Mouse (Mus musculus): Measurements from ENCODE around the gene 2210016L21Rik. TPM values are rescaled to one million over a fixed set of nuclear protein-coding genes. Genes with fewer than 3 reads are reported as not detected.

Gene 2210016L21Rik
- polyA plus RNA-seq, 1 experiment from 2014 or later: 15.9 TPM

DNA sequence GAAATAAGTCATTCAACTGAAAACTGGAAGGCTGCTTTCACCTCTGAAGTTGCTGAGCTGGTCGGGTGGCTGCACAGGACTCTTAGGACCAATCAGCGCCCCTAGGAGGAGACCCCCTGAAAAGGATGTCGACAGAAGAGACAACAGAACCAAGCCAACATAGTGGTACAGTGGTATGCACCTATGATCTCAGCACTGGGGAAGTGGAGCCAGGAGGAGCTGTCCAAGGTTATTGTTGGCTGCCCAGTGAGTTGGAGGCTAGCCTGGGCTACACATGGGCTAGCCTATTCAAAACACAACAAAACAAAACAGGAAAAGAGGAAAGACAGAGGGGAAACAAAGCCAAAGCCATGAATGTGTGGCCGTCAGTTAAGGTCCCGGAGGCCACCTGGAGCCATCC, 16.1 kb downstream of the 2210016L21Rik start:
- no peak overlapping the region for H3K4me3 ChIP-seq (ENCODE audit: inconsistent target)
- no peak overlapping the region for H3K27ac ChIP-seq
- H3K79me2 ChIP-seq (ENCODE audit: inconsistent target): no peaks in the 10 kb centered on the region
- WGBS (ENCODE audit: missing documents): 87% methylated on average over 5 of the region's 5 CpGs
- H3K36me3 ChIP-seq (ENCODE audit: inconsistent target): no peaks in the 10 kb centered on the region

DNA sequence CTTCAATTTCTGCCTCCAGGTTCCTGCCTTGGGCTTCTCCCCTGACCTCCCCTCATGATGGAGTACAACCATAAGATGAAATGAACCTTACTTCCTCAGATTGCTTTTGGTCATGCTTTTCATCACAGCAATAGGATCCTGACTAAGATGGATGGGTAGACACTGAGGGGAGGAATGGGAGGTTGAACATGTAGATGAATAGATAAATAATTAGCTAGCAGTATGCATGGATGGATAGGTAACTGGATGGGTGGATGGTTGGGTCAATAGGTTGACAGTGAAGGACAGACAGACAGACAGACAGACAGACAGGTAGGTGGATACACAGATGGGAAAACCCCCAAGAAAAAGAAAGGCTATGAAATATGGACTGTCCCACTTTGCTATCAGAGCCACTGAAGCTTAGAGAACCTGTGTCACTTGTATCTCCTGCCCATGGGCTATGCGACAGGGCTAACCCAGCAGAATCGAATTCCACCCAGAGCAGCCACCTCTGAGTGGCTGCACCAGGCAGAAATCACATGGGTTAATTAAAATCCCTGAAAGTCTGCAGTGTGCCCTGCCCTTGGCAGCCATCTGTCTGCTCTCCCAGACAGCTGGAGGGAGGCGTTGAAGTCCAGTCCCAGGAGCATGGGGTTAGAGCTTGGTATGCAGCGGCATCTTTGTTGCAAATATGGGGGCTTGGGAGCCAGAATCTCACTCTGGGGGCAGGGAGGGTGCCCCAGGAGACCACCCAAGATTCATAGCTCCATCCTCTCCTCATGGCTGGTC, 19.8 kb downstream of the 2210016L21Rik start:
- Histone ChIP-seq H3K79me2 (ENCODE audit: inconsistent target) (no peaks in the 10 kb centered on the region), H3K27ac (no peak overlapping the region), H3K4me3 (ENCODE audit: inconsistent target) (no peak overlapping the region), H3K36me3 (ENCODE audit: inconsistent target) (no peaks in the 10 kb centered on the region)
- WGBS (ENCODE audit: missing documents): 83% methylated on average over 4 of the region's 4 CpGs

DNA sequence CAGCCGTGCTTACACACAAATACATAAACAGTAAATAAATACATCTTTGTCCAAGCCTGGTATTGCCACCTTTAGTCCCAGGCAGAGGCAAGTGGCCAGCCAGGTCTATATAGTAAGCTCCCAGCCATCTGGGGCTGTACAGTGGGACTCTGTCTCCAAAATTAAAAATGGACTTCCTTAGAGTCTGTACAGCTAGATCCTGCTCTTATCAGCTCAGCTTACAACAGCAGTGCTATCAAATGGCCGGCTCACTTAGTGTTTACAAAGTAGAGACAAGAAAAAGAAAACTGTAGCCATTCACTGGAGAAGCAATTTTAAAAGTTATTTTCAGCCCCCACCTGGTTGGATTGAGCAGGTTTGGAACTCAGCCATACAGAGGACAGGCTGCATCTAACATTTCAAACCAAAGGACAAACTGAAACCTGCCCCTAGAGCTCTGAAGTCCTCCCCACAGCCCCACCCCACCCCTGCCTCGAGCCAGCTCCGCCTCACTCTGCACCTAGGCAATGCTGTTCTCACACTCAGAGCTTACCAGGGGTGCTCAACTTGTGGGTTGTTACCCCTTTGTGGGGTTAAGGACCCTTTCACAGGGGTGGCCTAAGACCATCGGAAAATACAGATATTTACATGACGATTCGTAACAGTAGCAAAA, 22.5 kb downstream of the 2210016L21Rik start:
- no peak overlapping the region for H3K27ac ChIP-seq
- no peaks in the 10 kb centered on the region for H3K36me3 ChIP-seq (ENCODE audit: inconsistent target)
- 70% methylated on average over 7 of the region's 7 CpGs for whole genome bisulfite sequencing (ENCODE audit: missing documents)
- no peaks in the 10 kb centered on the region for H3K79me2 ChIP-seq (ENCODE audit: inconsistent target)
- H3K4me3 ChIP-seq (ENCODE audit: inconsistent target): no peak overlapping the region

DNA sequence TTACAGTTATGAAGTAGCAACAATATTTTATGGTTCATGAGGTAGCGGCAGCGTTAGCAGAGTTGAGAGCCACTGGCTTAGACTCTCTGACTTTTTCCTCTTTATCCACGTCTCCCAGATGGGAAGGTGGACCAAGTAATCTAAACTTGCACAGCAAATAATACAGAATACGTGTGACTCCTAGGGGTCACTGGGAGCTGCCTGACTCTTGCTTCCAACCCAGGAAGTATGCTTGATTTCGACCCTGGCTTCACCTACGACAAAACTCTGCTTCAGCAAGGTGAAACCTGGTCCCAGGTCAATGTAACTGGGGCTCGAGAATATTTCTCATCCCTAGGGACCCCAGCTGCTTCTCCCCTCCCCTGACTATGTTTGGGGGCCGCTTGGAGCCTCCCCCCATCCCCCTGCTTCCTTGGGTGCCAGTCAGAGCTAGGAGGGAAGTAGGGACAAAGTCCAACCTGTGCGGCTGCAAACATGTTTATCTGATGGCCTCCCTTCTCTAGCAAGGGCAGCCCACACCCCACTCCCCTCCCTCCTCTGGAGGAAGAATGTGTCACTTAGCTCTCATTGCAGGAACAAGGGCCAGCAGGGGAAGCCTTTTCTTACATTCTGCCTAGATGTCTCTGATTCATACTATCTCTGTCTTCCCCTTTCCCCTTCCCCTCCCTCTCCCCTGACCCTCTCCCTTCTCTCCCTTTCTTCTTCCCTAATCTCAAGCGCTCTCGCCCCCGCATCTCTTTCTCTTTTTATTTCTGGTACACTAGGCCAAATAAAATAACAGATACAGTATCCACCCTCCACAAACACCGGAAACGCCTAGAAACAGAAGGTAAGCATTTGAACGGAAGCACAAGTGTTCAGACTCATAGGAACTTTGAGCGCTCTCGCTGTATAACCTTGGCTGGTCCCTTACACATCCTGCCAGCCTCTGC, 23.3 kb downstream of the 2210016L21Rik start:
- H3K36me3 ChIP-seq (ENCODE audit: inconsistent target): no peaks in the 10 kb centered on the region
- WGBS (ENCODE audit: missing documents): 48% methylated on average over 17 of the region's 17 CpGs
- H3K79me2 ChIP-seq (ENCODE audit: inconsistent target): no peaks in the 10 kb centered on the region
- H3K27ac ChIP-seq: no peak overlapping the region
- H3K4me3 ChIP-seq (ENCODE audit: inconsistent target): no peak overlapping the region

DNA sequence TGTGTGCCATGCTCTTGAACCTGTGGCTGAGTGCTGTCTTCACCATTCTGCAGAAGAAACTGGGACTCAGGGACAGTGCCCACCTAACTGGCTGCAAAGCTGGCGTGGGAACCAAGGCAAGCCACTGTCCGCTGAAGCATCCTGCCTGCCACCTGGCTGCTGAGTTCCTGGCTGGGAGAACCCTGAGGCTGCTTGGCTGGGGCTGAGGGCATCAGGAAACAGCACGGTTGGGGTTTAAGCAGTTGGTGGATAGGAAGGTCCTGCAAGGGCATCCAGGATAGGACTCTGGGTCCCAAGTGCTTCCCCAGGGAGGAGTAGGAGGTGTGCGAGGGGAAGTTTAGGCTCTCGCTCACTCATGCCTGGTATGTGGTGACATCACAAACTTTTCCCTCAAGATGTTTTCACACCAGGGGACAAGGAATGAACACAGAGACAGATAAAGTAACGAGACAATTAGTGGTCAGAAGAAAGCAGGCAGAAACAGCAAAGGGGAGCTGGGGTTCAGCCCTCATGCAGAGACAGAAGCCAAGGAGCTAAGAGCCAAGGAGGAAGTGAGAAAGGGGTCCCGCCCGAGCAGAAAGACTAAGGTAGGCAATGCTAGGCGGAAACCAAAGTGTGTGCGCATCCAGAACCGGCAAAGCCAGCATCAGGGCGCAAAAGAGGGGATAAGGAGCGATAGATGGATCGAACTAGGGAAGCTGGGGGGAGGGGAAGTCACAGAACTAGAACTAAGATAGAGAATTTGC, 25.7 kb downstream of the 2210016L21Rik start:
- Histone ChIP-seq H3K79me2 (ENCODE audit: inconsistent target) (no peaks in the 10 kb centered on the region), H3K36me3 (ENCODE audit: inconsistent target) (no peaks in the 10 kb centered on the region), H3K27ac (no peak overlapping the region), H3K4me3 (ENCODE audit: inconsistent target) (no peak overlapping the region)
- WGBS (ENCODE audit: missing documents): 39% methylated on average over 14 of the region's 14 CpGs

DNA sequence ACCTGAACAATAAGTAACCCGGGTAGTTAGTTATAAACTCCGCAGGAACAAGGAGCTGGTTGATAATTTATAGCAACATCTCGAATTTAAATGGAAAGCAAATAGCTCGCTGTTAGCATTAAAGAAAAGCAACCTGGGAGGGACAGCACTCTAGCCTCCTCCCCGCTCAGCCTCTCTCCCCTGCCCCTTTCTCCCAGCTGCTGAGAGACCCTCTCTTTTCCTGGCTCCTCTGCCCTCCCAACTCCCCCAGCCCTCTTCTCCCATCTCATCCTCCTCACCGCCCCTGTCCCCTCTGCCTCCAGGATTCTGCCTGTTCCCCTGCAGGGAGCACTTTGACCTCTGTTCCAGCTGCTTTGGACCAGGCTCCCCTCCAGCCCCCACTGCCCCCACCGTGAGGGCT, 26.7 kb downstream of the 2210016L21Rik start:
- WGBS (ENCODE audit: missing documents): 58% methylated on average over 7 of the region's 7 CpGs

DNA sequence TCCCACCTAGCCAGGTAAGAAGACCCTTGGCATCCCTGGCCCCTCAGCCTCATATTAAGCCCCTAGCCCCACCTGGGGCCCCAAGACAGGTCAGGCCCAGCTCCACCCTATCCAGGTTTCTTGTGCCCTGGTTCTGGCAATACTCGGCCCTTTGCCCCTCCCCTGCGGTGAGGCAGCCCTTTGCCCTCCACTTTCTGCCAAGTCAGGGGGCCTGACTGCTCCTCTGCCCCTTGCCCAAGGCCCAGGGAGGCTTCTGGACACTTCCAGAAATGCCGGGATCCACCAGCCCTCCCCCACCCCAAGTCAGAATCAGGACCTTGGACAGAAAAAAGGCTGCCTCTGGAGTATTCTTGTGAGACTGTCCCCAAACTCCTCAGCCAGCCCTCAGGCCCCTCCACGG, 27.1 kb downstream of the 2210016L21Rik start:
- Histone ChIP-seq H3K27ac (no peak overlapping the region), H3K36me3 (ENCODE audit: inconsistent target) (no peaks in the 10 kb centered on the region), H3K4me3 (ENCODE audit: inconsistent target) (no peak overlapping the region), H3K79me2 (ENCODE audit: inconsistent target) (no peaks in the 10 kb centered on the region)
- WGBS (ENCODE audit: missing documents): 36% methylated on average over 4 of the region's 4 CpGs

More for the DNA sequence above, 26.7 kb downstream of the 2210016L21Rik start:
- Histone ChIP-seq H3K27ac (no peak overlapping the region), H3K4me3 (ENCODE audit: inconsistent target) (no peak overlapping the region), H3K79me2 (ENCODE audit: inconsistent target) (no peaks in the 10 kb centered on the region), H3K36me3 (ENCODE audit: inconsistent target) (no peaks in the 10 kb centered on the region)

DNA sequence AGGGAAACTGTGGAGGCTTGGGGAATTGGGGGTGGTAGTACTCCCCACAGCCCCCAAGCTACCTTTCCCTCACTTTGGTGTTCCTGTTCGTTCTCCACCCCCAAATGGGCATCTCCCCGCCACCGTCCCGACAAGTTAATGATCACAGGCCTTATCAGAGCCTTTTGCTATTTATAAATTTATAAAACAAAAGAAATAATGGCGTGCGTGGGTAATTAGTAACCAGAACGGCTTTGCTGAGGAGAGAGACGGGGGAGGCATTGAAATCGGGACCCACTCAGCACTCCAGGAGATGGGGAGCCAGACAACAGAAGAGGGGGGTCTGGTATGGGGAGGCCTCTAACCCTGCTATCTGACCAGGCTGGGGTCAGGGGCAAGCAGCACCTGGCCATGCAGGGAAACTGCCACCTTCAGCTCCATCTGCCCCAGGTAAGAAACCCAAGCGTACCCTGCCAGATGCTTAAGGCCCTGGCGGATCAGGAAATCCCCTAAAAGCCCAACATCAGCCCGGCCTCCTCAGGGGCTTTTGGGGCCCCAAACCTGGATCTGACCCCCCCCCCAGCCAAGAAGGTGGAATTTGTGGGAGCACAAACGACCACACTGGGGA, 27.8 kb downstream of the 2210016L21Rik start:
- Histone ChIP-seq H3K79me2 (ENCODE audit: inconsistent target) (no peaks in the 10 kb centered on the region), H3K4me3 (ENCODE audit: inconsistent target) (no peak overlapping the region), H3K27ac (no peak overlapping the region), H3K36me3 (ENCODE audit: inconsistent target) (no peaks in the 10 kb centered on the region)
- WGBS (ENCODE audit: missing documents): 80% methylated on average over 12 of the region's 13 CpGs

DNA sequence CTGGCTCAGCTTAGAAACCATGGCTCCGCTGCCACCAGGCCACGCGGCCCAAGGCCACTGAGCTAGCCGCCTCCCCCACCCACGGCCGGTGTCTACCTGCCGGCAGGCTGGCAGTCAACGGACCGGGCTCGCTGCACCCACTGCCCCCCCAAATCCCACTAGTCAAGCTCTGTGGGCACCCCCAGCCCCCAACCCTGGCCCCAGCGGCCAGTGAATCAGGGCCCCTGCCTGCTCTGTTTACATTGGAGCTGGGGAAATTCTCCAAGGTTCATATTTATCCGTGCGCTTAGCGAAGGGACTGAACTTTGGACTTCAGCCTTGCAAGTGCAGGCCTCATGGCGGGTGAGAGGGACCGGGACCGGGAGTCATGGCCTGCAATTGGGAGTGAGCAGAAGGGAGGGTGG, 28.9 kb downstream of the 2210016L21Rik start, which contains the start of gene Hnf1a:
Gene Hnf1a, minus strand, starts transcription at position 271 of the 404 bp plus-strand sequence.
- no peak within 1 kb of the TSS for H3K4me3 ChIP-seq (ENCODE audit: inconsistent target)
- no peaks in the 10 kb centered on the region for H3K79me2 ChIP-seq (ENCODE audit: inconsistent target)
- no peaks in the 10 kb centered on the region for H3K36me3 ChIP-seq (ENCODE audit: inconsistent target)
- H3K27ac ChIP-seq: no peak within 1 kb of the TSS
- WGBS (ENCODE audit: missing documents): 95% methylated on average over 13 of the region's 17 CpGs

DNA sequence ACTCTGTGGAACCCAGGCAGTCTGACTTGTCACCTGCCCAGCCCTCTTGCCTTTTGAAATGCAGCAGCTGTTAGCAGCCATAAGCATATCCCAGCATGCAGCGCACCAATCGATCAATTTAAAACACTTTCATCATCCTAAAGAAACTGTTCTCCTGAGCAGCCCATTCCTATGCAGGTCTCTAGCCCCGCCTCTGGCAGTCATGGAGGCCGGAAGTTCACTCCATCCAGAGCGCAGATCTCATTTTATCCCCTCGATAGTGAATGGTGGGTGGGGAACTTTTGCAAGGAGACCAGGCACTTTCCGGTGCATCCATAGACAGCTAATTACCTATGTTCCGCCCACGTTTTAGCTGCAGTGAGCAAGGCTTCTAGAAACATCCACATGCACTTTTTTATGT, 30.2 kb downstream of the 2210016L21Rik start:
- Histone ChIP-seq H3K79me2 (ENCODE audit: inconsistent target) (no peaks in the 10 kb centered on the region), H3K4me3 (ENCODE audit: inconsistent target) (no peak overlapping the region), H3K36me3 (ENCODE audit: inconsistent target) (no peaks in the 10 kb centered on the region), H3K27ac (no peak overlapping the region)
- 93% methylated on average over 9 of the region's 9 CpGs for WGBS (ENCODE audit: missing documents)

DNA sequence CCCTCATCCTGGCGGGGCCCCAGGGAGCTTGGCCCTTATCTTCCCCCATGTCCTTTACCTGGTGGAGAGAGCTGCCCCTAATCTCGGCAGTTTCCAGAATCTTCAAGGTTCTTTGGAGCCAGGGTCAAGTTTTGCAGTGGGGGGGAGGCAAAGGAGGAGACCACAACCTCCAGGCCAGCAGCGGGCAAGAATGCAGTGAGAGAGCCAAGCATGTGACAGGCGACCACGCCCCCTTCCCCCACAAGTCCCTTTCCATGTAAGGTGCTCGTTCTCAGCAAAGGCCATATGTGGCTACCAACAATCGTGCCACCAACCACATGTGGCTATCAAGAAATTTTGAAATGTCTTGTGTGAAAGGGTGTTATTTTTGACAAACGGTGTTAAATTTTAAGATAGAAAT, 31.2 kb downstream of the 2210016L21Rik start:
- 76% methylated on average over 8 of the region's 8 CpGs for WGBS (ENCODE audit: missing documents)
- H3K4me3 ChIP-seq (ENCODE audit: inconsistent target): no peak overlapping the region
- no peak overlapping the region for H3K27ac ChIP-seq
- H3K79me2 ChIP-seq (ENCODE audit: inconsistent target): no peaks in the 10 kb centered on the region
- H3K36me3 ChIP-seq (ENCODE audit: inconsistent target): no peaks in the 10 kb centered on the region

DNA sequence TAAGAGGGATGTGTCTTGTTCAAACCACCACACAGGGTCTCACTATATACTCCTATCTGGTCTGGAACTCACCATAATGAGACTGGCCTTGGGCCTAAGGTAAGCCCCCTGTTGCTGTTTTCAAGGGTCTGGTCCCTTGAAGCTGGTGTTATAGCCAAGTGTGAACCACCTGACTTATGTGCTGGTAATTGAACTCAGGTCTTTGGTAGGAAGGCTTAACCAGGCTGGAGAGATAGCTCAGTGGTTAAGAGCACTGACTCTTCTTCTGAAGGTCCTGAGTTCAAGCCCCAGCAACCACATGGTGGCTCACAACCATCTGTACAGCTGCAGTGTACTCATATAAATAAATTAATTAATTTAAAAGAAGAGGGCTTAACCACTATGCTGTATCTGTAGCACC, 35.0 kb downstream of the 2210016L21Rik start:
- Histone ChIP-seq H3K27ac (no peak overlapping the region), H3K36me3 (ENCODE audit: inconsistent target) (no peaks in the 10 kb centered on the region), H3K79me2 (ENCODE audit: inconsistent target) (no peaks in the 10 kb centered on the region), H3K4me3 (ENCODE audit: inconsistent target) (no peak overlapping the region)

DNA sequence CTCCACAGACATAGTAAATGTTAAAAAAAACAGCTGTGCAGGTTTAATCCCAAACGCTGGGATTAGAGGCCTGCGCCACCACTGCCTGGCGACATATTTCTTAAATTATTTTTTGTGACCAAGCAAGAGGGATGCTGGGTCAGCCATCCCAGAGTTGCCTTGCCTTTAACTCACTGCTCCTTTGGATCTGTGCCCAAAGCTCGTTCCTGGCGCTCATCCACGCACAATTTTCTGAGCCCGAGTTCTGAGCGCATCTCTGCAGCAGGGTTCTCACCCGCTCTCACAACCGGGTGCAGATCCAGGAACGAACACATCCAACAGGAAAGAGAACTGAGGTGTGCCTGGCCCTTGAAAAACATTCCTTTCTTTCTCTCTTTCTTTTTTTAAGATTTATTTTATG, 36.5 kb downstream of the 2210016L21Rik start:
- Histone ChIP-seq H3K4me3 (ENCODE audit: inconsistent target) (no peak overlapping the region), H3K36me3 (ENCODE audit: inconsistent target) (no peaks in the 10 kb centered on the region), H3K79me2 (ENCODE audit: inconsistent target) (no peaks in the 10 kb centered on the region), H3K27ac (no peak overlapping the region)
- WGBS (ENCODE audit: missing documents): 73% methylated on average over 11 of the region's 11 CpGs

DNA sequence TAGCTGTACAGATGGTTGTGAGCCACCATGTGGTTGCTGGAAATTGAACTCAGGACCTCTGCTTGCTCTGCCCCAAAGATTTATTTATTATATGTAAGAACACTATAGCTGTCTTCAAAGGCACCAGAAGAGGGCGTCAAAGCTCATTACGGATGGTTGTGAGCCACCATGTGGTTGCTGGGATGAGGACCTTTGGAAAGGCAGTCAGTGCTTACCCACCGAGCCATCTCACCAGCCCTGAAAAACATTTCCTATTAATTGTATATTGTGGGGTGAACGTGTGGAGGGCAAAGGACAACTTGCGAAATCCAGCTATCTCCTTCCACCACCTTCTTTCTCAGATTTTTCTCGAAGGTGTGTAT, 36.9 kb downstream of the 2210016L21Rik start:
- Histone ChIP-seq H3K4me3 (ENCODE audit: inconsistent target) (no peak overlapping the region; the same call in 1 of the 2 replicates), H3K36me3 (ENCODE audit: inconsistent target) (no peaks in the 10 kb centered on the region), H3K79me2 (ENCODE audit: inconsistent target) (no peaks in the 10 kb centered on the region), H3K27ac (no peak overlapping the region)
- 6% methylated on average over 6 of the region's 6 CpGs for WGBS (ENCODE audit: missing documents)

Data from macrophage (primary cell).